Mouse (Mus musculus) heart, adult 2 months (tissue): ENCODE measurements around the gene Rpap2.

Source experiments
- CTCF ChIP-seq: fragments of 200-600 bp; IDR thresholded peaks from 2 replicates; pipeline ENCODE4 v1.8.1; 2022; ENCODE audit warnings: antibody characterized with exemption, mild to moderate bottlenecking, moderate library complexity
- EP300 ChIP-seq: fragments of 200-500 bp; IDR thresholded peaks from 2 replicates; pipeline ENCODE4 v1.6.1; 2011; ENCODE audit warnings: low read depth, low read length, control low read depth; ENCODE audit not compliant: insufficient read depth

DNA sequence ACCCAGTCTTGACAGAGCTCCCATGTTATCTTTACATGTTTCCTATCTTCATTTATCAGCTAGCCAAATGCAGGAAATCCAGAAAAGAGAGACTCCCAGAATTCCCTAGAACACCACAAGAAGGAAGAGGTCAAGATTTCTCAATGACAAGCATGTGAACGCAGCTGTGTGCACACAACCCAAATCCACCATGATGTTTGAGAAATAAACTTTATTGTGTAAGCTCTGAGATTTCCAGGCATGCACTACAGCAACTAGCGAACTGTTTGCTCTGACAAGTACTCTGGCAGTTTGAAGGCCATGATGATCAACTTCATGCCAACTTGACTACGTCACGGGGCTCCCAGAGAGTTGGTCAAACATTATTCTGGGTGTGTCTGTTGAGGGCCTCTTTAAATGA, 108.6 kb downstream of the Rpap2 start:
- no peak for TF ChIP-seq CTCF
- no peak for TF ChIP-seq EP300
